Mouse (Mus musculus): ENCODE measurements around the gene Gramd4.

GRCm38 (mm10) chr15:86156492-86156891, 99.0 kb downstream of the Gramd4 start:
- no peak for TF ChIP-seq CTCF (IDR thresholded peaks at IDR 0.05; ENCODE audit: control insufficient read depth, insufficient read depth, low read length)
- no peak for TF ChIP-seq POLR2A (IDR thresholded peaks at IDR 0.05; ENCODE audit: borderline replicate concordance, control insufficient read depth, low read depth, low read length)
